Mouse (Mus musculus): Measurements from ENCODE around the gene Olfr536. TPM values are rescaled to one million over a fixed set of nuclear protein-coding genes. Genes with fewer than 3 reads are reported as not detected.
"Not testable (repeated sequence)": the region's sequence is repeated elsewhere in the genome, so short reads cannot be mapped to it uniquely, and the experiment has no call there.

Gene Olfr536
- polyA plus RNA-seq (2012; rRNA removed): not detected in 2 replicates

GRCm38 (mm10) chr7:140507346-140508021, at the start of gene Olfr536:
Gene Olfr536, minus strand, starts transcription at chr7:140507396.
- not testable (repeated sequence) for DNase-seq (ENCODE audit: low spot score)

GRCm38 (mm10) chr7:140539746-140540145, 32.5 kb upstream of the Olfr536 start:
- no peak for DNase-seq (ENCODE audit: low spot score)

GRCm38 (mm10) chr7:140494702-140495101, 12.5 kb downstream of the Olfr536 start:
- no peak for DNase-seq (ENCODE audit: low spot score)

- DNase-seq (ENCODE audit: low spot score): no peak
Observed at GRCm38 (mm10) chr7:140494231-140494630, 13.0 kb downstream of the Olfr536 start.

- DNase-seq (ENCODE audit: low spot score): no peak
Observed at GRCm38 (mm10) chr7:140488981-140489380, 18.2 kb downstream of the Olfr536 start.

GRCm38 (mm10) chr7:140483916-140484315, 23.3 kb downstream of the Olfr536 start, which contains the start of gene Olfr535:
Gene Olfr535, plus strand, starts transcription at chr7:140484216.
- DNase-seq (ENCODE audit: low spot score): no peak

- no peak for DNase-seq (ENCODE audit: low spot score)
Observed at GRCm38 (mm10) chr7:140478733-140479132, 28.5 kb downstream of the Olfr536 start.

GRCm38 (mm10) chr7:140477886-140478285, 29.3 kb downstream of the Olfr536 start:
- no peak for DNase-seq (ENCODE audit: low spot score)

GRCm38 (mm10) chr7:140463070-140463469, 44.1 kb downstream of the Olfr536 start, which contains the start of gene Olfr533:
Gene Olfr533, plus strand, starts transcription at chr7:140463370.
- DNase-seq (ENCODE audit: low spot score): not testable (repeated sequence)

Other genes starting within 250 kb of the Olfr536 start
- gene Olfr525, start 186.5 kb downstream of the Olfr536 start, polyA plus RNA-seq (2012; rRNA removed): not detected in 2 replicates
- gene Olfr527, start 173.4 kb downstream of the Olfr536 start, polyA plus RNA-seq (2012; rRNA removed): not detected in 2 replicates
- gene Olfr60, start 145.7 kb downstream of the Olfr536 start, polyA plus RNA-seq (2012; rRNA removed): 0.04 and 0.22 TPM in 2 replicates
- not detected in 2 replicates for gene Olfr530, start 131.1 kb downstream of the Olfr536 start, polyA plus RNA-seq (2012; rRNA removed)
- gene Olfr531, start 104.5 kb downstream of the Olfr536 start, polyA plus RNA-seq (2012; rRNA removed): not detected in 2 replicates
- gene Olfr532, start 85.8 kb downstream of the Olfr536 start, polyA plus RNA-seq (2012; rRNA removed): not detected in 2 replicates
- gene Olfr533, start 44.0 kb downstream of the Olfr536 start, polyA plus RNA-seq (2012; rRNA removed): not detected in 2 replicates
- gene Olfr535, start 23.2 kb downstream of the Olfr536 start, polyA plus RNA-seq (2012; rRNA removed): not detected in 2 replicates
- gene Olfr538, start 60.5 kb upstream of the Olfr536 start, polyA plus RNA-seq (2012; rRNA removed): not detected in 2 replicates
- gene Olfr46, start 93.9 kb upstream of the Olfr536 start, polyA plus RNA-seq (2012; rRNA removed): not detected in 2 replicates
- gene Olfr61, start 121.6 kb upstream of the Olfr536 start, polyA plus RNA-seq (2012; rRNA removed): not detected in 2 replicates
- not detected in 2 replicates for gene Olfr53, start 139.1 kb upstream of the Olfr536 start, polyA plus RNA-seq (2012; rRNA removed)
- under 0.01 TPM in 1 of 2 replicates, not detected in the other for gene Olfr539, start 152.5 kb upstream of the Olfr536 start, polyA plus RNA-seq (2012; rRNA removed)
- gene Olfr45, start 174.6 kb upstream of the Olfr536 start, polyA plus RNA-seq (2012; rRNA removed): not detected in 2 replicates
- not detected in 2 replicates for gene Olfr541, start 189.9 kb upstream of the Olfr536 start, polyA plus RNA-seq (2012; rRNA removed)